Mouse (Mus musculus): ENCODE data around the gene Hoxa5.

DNA sequence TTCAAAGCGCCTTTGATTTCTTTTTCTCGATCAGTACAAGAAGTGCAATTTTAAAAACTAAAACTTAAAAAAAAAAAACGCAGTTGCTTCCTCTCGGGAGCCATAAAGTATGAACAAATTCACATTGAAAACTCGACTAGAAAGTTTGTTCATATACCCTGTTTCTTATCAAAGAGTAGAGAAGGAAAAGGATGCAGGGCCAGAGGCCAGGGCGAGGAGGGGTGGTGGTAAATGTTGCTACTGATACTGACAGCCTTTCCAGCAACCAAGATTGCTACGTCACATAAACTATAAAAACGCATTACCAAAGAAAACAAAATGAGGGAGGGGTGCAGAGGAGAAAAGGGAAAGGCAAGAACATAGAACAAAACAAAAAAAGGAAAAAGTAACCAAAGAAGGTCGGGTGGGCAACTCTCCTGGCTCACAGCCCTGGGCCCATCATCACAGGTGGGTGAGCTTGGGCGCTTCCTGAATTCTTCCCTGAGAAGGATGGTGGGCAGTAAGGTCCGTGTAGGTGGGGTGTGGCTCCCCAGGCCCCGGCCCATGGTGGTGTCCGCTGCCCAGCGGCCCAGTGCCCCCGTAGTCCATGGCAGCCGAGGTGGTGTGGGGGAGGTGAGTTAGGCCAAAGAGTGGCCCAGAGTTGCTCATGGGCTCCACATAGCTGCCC, 34.8 kb downstream of the Hoxa5 start:
- TF ChIP-seq POLR2A (IDR thresholded peaks at IDR 0.05; ENCODE audit: insufficient read length, low read depth) (no peak), E2F4 (IDR thresholded peaks at IDR 0.05; ENCODE audit: insufficient read depth) (no peak), MAX (IDR thresholded peaks at IDR 0.05; ENCODE audit: low read depth) (no peak), TCF12 (IDR thresholded peaks at IDR 0.05; ENCODE audit: insufficient read depth, poor library complexity, severe bottlenecking) (no peak), POLR2AphosphoS2 (IDR thresholded peaks at IDR 0.05; ENCODE audit: insufficient read length, low read depth) (no peak), MYOD1 (IDR thresholded peaks at IDR 0.05; ENCODE audit: control insufficient read depth in 1 of 3, insufficient read length in 2 of 3, low read depth in 2 of 3) (no peak), CEBPB (IDR thresholded peaks at IDR 0.05; ENCODE audit: insufficient read depth, poor library complexity, severe bottlenecking) (no peak), USF1 (IDR thresholded peaks at IDR 0.05; ENCODE audit: low read depth) (no peak), REST (IDR thresholded peaks at IDR 0.05; ENCODE audit: insufficient read depth, insufficient read length) (no peak), SRF (IDR thresholded peaks at IDR 0.05; ENCODE audit: control insufficient read depth, insufficient read length, low read depth) (no peak)
